Mouse (Mus musculus): Measurements from ENCODE around the gene Hes6.

DNA sequence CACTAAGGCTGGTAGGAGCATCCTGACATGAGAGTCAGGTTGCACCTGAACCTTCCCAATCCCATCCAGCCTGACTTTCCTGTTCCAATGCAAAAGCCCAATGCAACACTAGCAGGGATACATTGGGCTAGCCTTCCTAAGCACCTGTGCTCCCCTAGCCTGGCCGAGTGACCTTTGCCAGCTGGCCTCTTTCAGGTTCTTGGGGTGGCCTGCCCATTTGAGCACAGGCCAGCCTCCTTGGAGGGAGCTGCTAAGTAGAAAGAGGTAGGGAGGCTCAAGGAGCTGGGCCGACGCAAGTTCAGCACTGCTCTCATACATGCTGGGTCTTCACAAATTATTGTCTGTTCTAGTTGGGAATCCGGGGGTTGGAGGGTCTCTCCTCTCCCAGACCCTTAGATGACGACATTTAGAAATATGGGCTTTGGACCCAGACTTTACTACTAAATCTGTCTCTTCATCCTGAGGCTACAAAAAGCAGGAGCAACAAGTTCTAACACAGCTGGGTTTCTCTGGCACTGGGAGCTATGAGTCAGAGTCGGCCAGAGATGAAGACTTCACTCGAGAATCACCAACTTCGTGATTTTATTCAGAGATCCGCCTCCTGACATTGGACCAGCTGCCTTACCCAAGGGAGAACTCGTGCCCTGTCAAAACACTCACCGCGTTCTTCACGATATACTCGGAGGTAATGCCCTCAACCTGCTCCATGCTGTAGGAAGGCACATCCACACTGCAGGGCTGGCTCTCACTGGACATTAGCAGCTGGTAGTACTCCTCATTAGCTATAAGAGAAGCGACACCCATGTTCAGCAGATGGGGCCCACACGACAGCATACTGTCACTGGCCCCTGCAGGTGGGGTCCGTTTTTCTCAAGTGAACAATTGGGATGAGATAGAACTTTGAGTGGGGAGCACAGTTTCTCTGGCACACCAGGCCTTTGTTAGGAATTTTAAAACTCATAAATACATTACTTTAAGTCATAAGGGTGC is 31.3 kb upstream of the Hes6 start:
- TF ChIP-seq CTCF (conservative IDR thresholded peaks at IDR 0.05; ENCODE audit: low read length) (no peak), NANOG (IDR thresholded peaks at IDR 0.05; ENCODE audit: borderline replicate concordance, low read length) (no peak)

Measured in E14TG2a.4 (cell line).